Mouse (Mus musculus) induced T-regulatory cell, adult 2 months (primary cell): ENCODE data around the gene Irf4.

ENCODE experiments used
- DNase-seq: peaks from one replicate; pipeline ENCODE4 v3.0.0-alpha.2; 2012; ENCODE audit warnings: low read depth

The Irf4 gene

GRCm38 (mm10) chr13:30749021-30749556, at the start of gene Irf4:
Gene Irf4, plus strand, starts transcription at chr13:30749226.
- peak; percentile 91 for DNase-seq

GRCm38 (mm10) chr13:30702695-30703094, 46.3 kb upstream of the Irf4 start:
- DNase-seq: no peak

GRCm38 (mm10) chr13:30704246-30705095, 44.6 kb upstream of the Irf4 start:
- DNase-seq: no peak

GRCm38 (mm10) chr13:30711066-30711465, 38.0 kb upstream of the Irf4 start:
- no peak for DNase-seq

GRCm38 (mm10) chr13:30711711-30712110, 37.3 kb upstream of the Irf4 start:
- no peak for DNase-seq

GRCm38 (mm10) chr13:30712280-30712679, 36.7 kb upstream of the Irf4 start:
- DNase-seq: no peak

GRCm38 (mm10) chr13:30713621-30714020, 35.4 kb upstream of the Irf4 start:
- DNase-seq: no peak

GRCm38 (mm10) chr13:30714552-30714951, 34.5 kb upstream of the Irf4 start:
- DNase-seq: no peak

- no peak for DNase-seq
These were observed 34.0 kb upstream of the Irf4 start for GRCm38 (mm10) chr13:30715060-30715459.

GRCm38 (mm10) chr13:30715573-30715972, 33.5 kb upstream of the Irf4 start:
- no peak for DNase-seq

- DNase-seq: no peak
These were observed 32.4 kb upstream of the Irf4 start for GRCm38 (mm10) chr13:30716611-30717010.

- no peak for DNase-seq
These were observed 26.4 kb upstream of the Irf4 start for GRCm38 (mm10) chr13:30722601-30723000.

- no peak for DNase-seq
These were observed 25.8 kb upstream of the Irf4 start for GRCm38 (mm10) chr13:30723258-30723657.

GRCm38 (mm10) chr13:30723858-30724257, 25.2 kb upstream of the Irf4 start:
- no peak for DNase-seq

GRCm38 (mm10) chr13:30724691-30725271, 24.2 kb upstream of the Irf4 start:
- peak; percentile 55 for DNase-seq

- peak; percentile 20 for DNase-seq
These were observed 22.1 kb upstream of the Irf4 start for GRCm38 (mm10) chr13:30726879-30727278.

- DNase-seq: no peak
These were observed 20.9 kb upstream of the Irf4 start for GRCm38 (mm10) chr13:30728155-30728554.

GRCm38 (mm10) chr13:30729245-30729644, 19.8 kb upstream of the Irf4 start:
- no peak for DNase-seq

GRCm38 (mm10) chr13:30730104-30730793, 18.8 kb upstream of the Irf4 start:
- DNase-seq: no peak

GRCm38 (mm10) chr13:30732709-30733445, 16.1 kb upstream of the Irf4 start:
- DNase-seq: peak; percentile 51

GRCm38 (mm10) chr13:30736721-30737120, 12.3 kb upstream of the Irf4 start:
- DNase-seq: no peak

- no peak for DNase-seq
These were observed 11.8 kb upstream of the Irf4 start for GRCm38 (mm10) chr13:30737257-30737656.
